Mouse (Mus musculus) heart, adult 9 months (tissue): Measurements from ENCODE around the gene Aph1c.
A peak's percentile ranks its signal among the peaks of the same experiment; 100 is the strongest.
"Not testable (repeated sequence)": the region's sequence is repeated elsewhere in the genome, so short reads cannot be mapped to it uniquely, and the experiment has no call there.

Experiments used
- DNase-seq, 2 experiments: peaks; one replicate each; pipeline ENCODE4 v3.0.0; 2022; ENCODE audit warnings: low spot score in 2 of 2

Aph1c gene

GRCm38 (mm10) chr9:66834318-66835096 is at the start of gene Aph1c:
Aph1c (minus strand) TSS chr9:66834726.
- peak; percentile 98 to 99 for DNase-seq

- DNase-seq: no peak
Measured at GRCm38 (mm10) chr9:66883500-66883899, 49.0 kb upstream of the Aph1c start.

DNA sequence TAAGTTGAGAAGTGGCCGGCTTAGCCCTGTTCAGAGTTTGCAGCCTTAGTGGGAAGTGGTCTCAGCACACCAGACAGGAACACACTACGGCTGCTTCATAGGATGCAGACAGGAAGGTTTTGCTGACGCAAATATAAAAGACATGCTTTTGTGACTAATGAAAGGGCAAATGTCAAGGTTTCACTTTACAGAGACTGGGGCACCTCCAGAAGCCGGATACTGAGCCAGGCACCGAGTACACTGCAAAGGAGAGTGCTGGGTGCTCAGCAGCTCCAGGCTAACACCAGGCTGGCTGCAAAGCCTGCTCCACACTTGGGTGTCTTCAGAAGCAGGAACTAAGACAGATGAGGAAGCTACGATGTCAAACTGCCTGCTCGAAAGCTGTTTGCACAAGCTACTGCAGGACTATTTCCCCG is 47.9 kb upstream of the Aph1c start:
- DNase-seq: no peak

DNA sequence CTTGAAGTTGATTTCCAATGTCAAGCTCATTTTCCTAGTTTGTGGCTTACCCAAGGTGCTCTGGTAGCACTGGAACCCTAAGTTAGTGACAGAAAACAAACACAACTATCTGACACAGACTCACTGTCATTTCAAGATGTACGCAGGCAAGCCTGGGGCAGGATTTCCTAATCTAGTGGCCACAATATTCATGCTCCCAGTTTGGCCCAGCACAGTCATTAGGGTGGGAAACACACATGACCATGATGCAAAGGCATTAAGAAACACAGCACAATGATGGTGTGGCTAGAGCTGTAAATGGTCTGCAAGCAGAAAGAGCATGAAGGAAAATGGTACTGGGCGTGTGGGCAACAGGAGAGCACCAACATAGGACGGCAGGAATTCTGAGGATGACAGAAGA is 47.3 kb upstream of the Aph1c start:
- DNase-seq: no peak

- no peak for DNase-seq
Measured at GRCm38 (mm10) chr9:66880752-66881151, 46.2 kb upstream of the Aph1c start.

DNA sequence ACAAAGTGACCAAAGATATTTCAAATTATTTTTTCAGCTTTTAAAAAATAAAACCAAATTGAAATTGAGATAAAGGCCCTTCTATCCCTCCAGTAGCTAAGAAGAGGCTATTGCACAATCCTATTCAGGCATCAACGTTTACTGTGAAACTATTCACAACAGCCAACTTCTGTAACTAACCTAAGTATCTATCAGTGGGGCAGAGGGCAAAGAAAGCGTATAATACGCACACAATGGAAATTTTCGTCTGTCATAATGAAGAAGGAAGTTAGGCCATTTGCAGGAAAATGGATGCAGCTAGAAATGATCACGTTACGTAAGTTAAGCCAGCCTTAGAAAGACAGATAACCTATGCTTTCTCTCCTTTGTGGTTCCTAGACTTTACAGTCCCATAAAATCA is 45.0 kb upstream of the Aph1c start:
- DNase-seq: no peak

- DNase-seq: no peak
Measured at GRCm38 (mm10) chr9:66878899-66879298, 44.4 kb upstream of the Aph1c start.

- peak; percentile 74 for DNase-seq
Measured at GRCm38 (mm10) chr9:66876577-66876976, 42.1 kb upstream of the Aph1c start.

- no peak for DNase-seq
Measured at GRCm38 (mm10) chr9:66874297-66874696, 39.8 kb upstream of the Aph1c start.

- no peak for DNase-seq
Measured at GRCm38 (mm10) chr9:66873531-66873930, 39.0 kb upstream of the Aph1c start.

DNA sequence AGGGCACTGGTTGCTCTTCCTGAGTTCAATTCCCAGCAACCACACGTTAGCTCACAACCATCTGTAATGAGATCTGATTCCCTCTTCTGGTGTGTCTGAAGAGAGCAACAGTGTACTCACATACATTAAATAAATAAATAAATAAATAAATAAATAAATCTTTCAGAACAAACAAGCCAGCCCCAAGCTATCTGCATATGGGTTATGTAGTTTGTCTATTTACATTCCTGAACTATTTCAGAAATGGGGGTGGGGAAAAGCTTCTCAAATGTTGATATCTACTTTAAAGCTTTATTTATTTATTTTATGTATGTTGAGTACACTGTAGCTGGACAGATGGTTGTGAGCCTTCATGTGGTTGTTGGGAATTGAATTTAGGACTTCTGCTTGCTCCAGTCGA is 38.5 kb upstream of the Aph1c start:
- not testable (repeated sequence) for DNase-seq

DNA sequence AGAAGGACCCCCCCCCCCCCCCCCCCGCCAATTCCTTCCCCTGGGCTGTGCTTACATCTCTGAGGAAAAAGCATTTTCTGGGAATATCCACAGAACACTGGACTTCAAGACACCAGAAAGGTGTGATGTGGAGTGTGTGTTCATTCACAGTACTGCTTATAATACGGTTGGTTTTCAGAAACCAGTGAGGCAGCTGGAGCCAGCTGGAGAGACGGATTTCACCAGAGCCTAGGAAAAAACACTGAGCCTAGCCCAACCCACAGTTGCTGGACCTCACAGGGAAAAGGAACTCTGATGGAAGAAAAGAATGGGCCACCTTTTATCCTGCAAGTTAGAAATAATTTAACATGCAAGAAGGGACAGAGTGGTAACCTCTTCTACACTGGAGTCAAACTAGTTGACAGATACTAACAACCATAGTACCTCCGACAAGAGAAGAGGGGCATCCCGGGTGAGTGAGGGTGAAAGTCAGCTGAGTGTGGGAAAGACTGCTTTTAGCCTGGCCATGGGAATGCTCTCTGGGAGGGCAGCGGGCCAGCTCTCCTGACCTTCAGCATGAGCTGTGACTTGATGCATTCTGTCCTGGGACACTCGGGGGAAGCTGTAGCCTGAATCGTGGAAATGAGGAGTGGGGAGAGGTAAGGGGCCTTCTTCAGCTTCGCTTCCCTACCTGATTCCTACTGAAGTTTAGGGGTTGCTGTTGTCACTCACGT is 37.6 kb upstream of the Aph1c start:
- peak; percentile 77 to 85 for DNase-seq

DNA sequence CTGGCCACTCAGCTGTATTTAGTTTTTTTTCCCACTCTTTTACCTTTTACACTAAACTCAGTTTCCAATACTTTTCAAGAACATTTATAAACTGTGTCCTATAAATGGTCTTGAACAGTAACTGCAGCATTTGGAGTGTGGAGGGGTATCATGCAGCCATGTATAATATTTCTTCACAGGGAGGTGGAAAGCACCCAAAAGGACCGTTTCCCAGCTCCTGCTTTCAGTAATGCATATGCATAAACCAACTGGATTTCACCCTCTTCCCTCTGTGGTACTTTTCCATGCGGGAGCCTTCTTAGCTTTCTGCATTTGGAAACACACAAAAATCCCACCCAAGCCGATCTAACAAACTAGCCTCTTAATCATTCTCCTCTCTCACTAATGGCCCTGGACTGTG is 30.2 kb upstream of the Aph1c start:
- DNase-seq: no peak

DNA sequence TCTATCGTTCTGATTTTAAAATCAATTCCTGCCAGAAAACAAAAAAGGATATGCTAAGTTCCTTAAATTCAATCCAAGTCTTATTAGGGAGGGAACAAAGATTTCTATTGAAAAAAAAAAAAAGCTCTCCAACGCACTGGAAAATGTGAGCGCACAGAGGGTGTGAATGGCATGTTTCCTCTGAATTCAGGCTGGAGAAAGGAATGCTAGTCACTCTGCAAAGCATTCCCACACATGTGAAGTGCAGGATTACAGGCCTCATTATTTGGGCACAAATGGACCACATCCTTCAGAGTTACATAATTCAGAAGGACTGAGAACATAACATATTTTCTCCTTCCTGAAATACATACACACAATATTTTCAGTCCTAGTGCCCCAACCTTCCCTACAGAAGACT is 28.9 kb upstream of the Aph1c start:
- peak; percentile 24 to 29 for DNase-seq

DNA sequence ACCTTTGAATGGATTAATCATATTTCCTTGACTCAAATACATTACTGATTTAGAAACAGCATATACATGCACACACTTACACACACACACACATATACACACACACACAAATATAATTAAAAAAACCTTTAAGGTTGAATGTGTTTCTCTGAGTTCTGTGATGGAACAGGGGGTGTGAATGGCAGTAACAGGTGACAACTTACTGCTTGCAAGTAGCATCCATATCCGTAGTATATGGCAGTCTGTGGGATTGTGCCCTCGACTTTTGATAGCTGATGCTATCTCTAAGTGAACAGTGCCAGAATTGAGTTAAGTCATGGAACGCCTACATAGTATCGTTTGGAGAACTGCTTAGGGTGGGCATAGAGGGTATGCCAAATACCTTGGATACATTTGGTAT is 27.7 kb upstream of the Aph1c start:
- no peak for DNase-seq

GRCm38 (mm10) chr9:66861104-66861767 is 26.7 kb upstream of the Aph1c start:
- DNase-seq: no peak

DNA sequence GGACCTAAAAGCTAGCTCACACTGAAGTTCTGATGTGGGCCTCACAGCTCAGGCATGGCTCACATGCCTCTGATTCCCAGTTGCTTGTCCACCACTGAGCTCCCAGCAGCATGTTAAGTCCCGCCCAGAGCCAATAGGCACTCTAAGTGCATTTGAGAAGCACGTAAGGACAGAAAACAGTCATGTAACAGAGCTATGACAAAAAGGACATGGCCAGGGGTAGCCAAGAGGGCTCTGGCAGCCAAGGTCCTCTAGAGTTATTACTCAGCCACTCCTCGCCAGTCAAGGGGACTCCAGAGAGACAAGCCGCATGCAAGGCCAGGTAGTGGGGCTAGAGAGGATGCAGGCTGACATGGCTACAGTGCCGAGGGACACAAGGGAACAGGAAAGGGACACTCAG is 25.0 kb upstream of the Aph1c start:
- no peak for DNase-seq

- no peak for DNase-seq
Measured at GRCm38 (mm10) chr9:66855865-66856264, 21.3 kb upstream of the Aph1c start.

- no peak for DNase-seq
Measured at GRCm38 (mm10) chr9:66852592-66852991, 18.1 kb upstream of the Aph1c start.

DNA sequence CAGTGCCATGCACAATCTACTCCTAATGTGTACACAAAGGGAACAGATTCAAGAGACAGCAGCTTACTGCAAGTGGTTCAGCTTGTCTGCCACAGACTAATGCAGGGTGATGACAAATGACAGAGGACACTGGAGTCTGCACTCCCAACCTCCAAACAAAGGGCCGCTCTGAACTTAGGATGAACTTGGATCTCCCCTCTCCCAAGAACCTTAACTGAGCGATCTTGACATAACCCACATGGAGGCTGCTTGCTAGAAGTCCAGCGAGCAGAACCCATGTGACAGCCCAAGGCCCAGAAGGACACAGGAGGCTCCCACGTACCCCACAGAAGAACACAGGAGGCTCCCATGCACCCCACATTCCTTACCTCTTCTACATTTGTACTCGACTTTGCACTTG is 16.4 kb upstream of the Aph1c start:
- DNase-seq: no peak

DNA sequence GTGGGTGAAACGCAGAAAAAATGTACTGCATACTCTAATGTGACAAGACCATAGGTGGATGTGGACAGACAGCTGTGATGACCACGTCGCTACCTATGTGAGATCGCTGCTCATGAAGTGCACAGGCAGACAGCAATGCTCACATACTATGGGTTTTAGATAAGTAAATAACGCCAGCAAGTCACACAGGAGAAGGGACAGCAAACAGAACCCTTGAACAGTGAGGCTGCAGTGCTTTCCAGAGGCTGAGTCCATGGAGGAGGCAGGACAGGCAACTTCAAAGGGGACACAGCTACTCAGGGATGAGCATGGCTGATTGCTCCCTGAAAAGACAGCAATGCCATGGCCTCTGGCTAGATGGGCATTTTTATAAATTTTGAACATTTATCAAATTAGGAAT is 12.3 kb upstream of the Aph1c start:
- no peak for DNase-seq

DNA sequence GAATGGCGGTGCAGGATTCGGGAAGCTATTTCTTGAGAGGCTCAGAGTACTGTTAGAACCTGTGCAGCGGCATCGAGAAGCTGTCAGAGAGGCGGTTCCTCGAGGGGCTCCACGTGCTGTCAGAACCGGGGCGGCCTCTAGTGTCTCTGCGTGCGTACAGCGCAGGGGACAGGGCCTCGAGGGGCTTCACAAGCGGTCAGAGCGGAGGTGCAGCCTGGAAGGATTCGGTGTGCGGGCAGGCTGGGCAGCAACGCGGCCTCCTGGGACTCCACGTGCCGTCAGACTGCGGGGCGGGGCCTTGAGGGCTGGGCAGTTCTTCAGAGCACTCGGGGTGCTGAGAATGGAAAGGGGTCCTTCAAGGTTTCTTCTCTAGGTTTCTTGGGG is 563 bp upstream of the Aph1c start:
- DNase-seq: no peak

- DNase-seq: no peak
Measured at GRCm38 (mm10) chr9:66833851-66834250, 675 bp downstream of the Aph1c start.
